Mouse (Mus musculus): ENCODE results near the gene Mc3r.

- TF ChIP-seq CTCF (IDR thresholded peaks at IDR 0.05; ENCODE audit: borderline replicate concordance, control insufficient read depth, extremely low read depth, insufficient read depth, low read length, poor library complexity) (no peak), POLR2A (IDR thresholded peaks at IDR 0.05; ENCODE audit: control insufficient read depth, extremely low read depth, insufficient read depth, low read length, poor library complexity) (no peak)
These were observed 20.5 kb upstream of the Mc3r start for GRCm38 (mm10) chr2:172227808-172228207.
